Mouse (Mus musculus) layer of hippocampus, adult 9-10 months (tissue): ENCODE results near the gene Dok7.

ENCODE experiments used
- DNase-seq: peaks from one replicate; pipeline ENCODE4 v3.0.0; 2022; ENCODE audit warnings: low spot score

The Dok7 gene

DNA sequence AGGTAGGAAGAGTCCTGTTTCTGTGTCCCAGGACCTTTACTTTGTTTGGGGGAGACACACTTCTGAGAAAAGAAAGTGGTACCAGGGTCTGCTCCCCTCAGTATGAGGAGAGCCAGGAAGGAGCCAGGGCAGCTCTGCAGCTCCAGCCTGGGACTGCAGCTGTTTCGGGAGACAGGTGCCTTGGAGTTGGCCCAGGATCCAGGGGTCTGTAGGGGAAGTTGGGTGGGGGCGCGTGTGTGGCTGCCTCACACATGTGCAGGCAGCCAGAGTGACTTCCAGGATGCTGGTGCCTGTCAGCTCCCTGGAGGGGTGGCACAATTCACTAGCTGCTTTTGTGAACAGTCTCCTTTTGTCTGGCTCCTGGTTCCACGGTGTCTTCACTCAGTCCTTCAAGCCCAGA lies 1.0 kb downstream of the Dok7 start:
- DNase-seq: no peak

DNA sequence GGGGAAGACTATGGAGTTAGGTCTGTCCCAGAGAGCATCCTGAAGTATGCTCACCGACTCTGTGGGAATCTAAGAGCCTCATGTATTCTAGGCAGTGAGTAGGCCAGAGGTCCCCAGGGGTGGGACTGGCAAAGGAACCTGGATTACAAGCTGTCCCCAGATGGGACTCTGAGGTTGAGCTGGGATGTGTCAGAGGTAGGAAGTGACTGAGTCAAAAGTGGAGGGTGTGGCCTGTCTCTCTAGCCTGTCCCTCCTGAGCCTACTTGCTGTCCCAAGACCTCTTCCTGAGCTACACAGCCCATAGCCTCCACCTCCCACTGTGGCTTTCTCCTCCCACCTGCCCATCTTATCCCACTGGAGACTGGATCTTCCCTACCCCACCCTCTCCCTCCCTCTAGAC lies 1.6 kb downstream of the Dok7 start:
- DNase-seq: no peak

GRCm38 (mm10) chr5:35060098-35060497 lies 3.5 kb downstream of the Dok7 start:
- no peak for DNase-seq

GRCm38 (mm10) chr5:35069841-35070240 lies 13.3 kb downstream of the Dok7 start:
- DNase-seq: no peak

GRCm38 (mm10) chr5:35070314-35070713 lies 13.7 kb downstream of the Dok7 start:
- no peak for DNase-seq

GRCm38 (mm10) chr5:35070953-35071352 lies 14.4 kb downstream of the Dok7 start:
- no peak for DNase-seq

DNA sequence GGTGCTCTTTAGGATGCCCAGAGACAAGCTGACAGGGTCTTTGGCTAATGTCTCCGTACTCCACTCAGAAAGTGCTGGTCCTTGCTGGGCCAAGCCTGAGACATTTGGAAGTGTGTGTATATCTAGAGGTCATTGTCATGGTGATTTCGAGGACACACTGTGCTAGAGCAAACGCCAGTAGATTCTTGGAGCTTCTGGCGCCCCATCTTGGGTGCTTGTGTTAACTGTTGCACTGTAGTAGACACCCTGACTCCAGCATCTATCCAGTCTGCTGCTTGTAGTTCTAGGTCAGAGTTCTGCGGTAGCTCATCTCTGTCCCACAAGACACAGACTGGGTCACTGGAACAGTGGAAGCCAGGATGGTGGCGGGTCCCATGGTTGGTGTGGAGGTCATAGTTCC lies 15.3 kb downstream of the Dok7 start:
- no peak for DNase-seq

DNA sequence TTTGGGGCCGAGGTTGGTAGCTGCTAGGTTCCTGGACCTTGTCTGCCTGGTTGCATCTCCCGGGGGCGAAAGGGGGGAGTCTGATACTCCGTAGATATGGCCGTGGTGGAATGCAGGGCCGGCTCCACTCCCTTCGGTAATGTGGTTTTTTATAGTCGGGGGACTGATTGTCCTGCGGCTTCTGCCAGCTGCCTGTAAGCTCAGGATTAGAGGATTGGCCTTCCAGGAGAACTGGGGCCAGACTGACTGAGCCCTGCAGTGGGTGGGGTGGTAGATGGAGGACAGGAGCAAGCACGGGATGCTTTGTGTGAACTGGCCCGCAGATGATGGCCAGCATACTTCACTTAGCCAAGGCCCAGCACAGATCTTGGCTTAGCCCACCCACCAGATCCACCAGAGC lies 16.7 kb downstream of the Dok7 start:
- DNase-seq: no peak

- DNase-seq: no peak
Measured at GRCm38 (mm10) chr5:35073992-35074391, 17.4 kb downstream of the Dok7 start.

DNA sequence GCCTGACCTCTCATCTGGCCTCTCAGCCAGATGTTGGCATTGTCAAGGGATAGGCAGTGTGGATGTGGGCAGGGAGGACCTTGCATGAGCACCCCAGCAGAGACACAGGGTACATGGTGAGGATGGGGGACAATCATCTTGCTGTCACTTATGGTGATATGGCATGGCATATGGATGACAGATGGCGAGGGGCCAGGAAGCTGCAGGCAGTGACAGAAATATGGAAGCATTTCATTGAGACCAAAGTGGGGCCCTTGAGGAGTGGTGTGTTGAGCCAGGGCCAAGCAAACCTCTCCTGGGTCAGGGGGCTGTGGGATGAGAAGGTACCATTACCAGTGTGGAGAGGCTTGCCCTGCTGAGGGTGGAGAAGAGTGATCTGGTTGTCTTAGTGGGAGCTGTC lies 19.8 kb downstream of the Dok7 start:
- DNase-seq: no peak

DNA sequence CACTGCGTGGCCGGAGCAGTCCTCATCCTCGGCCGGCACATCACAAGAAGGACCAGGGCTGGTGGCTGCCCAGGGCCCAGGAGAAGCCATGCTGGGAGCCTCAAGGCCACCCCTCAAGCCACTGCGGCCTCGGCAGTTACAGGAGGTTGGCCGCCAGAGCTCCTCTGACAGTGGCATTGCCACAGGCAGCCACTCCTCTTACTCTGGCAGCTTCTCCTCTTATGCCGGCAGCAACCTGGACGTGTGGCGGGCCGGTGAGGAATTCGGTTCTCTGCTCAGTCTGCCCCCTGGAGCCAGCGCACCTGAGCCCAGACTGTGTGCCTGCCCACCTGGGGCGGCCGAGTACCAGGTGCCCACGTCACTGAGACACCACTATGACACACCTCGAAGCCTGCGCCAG lies 22.5 kb downstream of the Dok7 start:
- no peak for DNase-seq

GRCm38 (mm10) chr5:35084913-35085312 lies 28.3 kb downstream of the Dok7 start:
- no peak for DNase-seq

DNA sequence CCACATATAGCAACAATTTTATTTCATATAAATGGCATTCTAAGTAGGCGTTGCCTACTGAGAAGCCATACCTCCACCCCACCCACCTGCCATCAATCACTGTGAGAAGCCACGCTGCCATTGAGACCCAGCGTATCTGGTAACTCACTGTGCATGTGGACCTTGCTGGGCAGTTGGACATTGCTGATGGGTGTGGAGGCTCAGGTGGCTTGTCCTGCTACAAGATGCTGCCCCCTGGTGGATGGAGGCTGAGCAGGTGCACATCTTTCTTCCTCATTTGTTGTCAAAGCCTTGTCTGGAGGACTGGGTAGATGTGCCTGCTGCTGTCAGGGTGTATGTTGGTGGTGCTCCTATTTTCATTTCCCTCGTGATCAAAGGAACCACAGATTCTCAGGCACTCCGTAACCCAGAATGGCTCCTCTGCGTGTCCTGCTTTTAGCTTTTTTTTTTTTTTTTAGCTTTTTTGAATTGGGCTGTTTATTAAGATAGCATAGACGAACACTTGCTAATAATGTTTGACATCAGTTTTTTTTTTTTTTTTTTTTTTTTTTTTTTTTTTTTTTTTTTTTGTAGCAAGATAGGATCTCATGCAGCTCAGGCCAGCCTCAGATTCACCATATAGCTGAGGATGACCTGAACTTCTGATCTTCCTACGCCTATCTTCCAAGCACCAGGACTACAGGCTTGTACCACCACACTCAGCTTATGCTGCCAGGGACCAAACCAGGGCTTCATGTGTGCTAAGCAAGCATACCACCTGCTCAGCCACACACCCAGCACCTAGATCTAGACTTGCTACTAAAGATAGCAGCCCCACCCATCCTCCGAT lies 32.4 kb downstream of the Dok7 start:
- DNase-seq: peak; percentile 52

- DNase-seq: no peak
Measured at GRCm38 (mm10) chr5:35089614-35089963, 33.0 kb downstream of the Dok7 start.

DNA sequence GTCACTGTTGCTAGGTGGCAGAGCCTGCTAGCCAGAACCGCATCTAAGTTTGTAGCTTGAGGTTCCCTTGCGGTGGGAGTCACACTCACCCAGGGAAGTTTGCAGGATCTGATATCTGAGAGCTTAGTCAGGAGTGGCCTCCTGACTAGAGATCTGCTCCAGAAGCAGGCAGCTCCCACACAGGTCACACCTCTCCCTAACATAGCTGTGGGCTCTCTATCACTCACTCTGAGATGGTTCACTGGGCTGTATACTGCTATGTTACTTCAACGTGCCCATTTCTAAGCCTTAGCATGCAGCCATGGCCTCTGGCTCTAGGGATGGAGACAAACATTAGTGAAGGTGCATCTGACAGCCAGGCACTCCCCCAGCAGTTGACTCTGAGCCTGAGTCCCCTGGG lies 35.1 kb downstream of the Dok7 start:
- no peak for DNase-seq

DNA sequence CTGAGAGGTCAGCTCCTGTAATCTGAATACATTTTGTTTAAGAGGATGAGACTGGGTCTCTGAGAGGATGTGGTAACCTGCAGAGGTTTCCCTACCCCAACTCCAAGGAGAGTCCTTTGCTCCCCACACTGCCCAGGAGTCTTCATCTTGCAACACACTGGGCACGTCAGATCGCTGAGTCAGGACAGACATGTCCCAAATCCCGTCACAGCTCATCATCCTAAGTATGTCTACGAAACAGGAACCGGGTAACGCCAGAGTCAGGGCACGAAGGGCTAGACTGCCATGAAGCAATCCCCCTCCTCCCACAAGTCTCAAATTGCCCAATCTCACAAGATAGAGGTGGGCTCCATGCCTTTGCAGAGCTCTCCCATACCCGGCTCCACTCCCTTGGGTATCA lies 46.5 kb downstream of the Dok7 start:
- DNase-seq: no peak

- DNase-seq: no peak
Measured at GRCm38 (mm10) chr5:35103528-35103927, 47.0 kb downstream of the Dok7 start.

DNA sequence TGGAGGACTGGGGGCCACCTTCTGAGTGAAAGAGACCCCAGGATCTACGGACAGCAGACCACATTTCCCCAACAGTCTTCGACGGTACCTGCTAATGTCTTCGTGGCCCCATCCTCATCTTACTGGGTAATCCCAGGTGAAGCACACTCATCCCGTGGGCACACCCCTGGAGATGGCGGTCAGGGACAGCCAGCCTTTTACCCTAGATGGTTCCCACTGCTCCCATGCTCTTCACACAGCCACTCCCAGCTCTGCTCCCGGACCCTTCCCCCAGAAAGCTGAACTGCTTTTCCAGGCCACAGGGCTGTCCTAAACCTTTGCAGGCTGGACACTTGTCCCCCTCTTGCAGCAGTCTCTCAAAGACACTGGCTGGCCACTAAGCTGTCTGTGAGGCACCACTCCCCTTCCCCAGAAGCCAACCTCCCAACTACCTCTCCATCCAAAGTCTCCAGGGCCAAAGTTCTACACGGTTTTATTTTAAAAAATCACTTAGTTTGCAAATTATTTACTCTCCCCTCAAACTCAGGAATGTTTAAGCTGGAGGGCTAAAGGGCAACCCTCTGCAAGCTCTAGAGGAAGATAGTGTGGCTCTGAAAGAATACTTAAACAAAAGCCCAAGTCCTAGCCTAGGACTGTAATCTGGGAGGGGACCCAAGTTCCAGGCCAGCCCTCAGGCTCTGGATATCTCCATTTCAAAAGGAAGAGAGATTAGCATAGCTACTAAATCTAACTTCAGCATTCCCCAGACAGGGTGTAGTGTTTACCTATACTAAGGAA lies 47.8 kb downstream of the Dok7 start:
- no peak for DNase-seq

DNA sequence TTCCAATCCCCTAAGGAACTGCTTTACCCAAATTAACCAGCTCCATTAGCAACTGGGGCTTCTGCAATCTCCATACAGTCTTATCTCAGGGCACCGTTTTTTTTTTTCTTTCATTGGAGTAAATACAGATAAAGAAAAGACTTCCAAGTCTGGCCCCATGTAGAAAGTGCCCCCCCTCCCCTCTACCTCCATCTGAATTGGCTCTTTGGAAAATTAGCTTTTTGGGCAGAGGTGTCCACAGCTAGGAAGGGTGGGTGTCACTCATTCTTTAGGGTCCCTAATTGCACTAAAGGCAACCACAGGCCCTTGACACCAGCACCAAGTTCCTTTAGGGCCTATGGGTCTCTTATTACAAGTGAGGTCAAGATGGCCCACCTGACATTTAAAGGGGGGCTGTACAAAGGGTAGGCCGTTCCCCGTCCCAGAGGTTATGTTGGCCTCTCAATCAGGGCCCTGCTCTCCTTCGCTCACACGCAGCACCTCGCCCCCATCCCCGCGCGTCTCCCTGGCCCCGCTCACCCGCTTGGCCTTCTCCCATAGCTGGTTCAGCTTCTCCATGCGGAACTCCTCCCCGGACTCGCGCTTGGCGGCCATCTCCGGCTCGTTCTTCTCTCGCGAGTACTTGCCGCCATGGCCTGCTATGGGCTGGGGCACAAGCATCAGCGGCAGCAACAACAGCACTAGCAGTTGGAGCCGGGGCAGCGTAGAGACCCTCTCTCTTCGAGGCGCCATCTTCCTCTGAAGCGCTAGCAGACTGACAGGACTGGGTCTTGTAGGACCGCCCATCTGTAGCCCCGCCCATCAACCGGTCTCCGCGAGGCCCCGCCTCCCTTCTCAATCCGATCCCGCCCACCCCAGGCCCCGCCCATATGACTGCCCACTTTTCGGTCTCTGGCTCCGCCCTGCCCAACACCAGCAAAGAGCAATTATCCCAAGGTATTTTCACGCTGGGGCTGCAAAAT lies 48.7 kb downstream of the Dok7 start, which contains the start of gene Lrpap1:
Gene Lrpap1 (minus strand): TSS at position 807 of the 962 bp plus-strand sequence.
- DNase-seq: peak; percentile 79

DNA sequence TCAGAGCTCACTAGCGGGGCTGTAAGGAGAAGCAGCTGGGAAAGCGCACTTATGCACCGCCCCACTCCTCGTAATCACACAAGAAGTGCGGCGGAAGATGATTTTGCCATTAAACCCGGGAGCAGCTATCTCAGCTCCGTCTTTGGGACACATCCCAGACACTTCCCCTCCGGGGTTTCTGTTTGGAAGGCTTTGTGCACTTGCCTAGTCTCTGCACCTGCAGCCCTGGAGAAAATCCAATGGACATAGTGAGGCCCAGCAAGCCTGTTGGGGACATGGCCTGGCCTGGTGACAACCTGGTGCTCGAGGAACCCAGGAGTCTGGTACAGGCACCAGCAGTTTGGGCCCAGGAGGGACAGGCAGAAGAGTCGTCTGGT lies 49.3 kb downstream of the Dok7 start:
- DNase-seq: no peak

DNA sequence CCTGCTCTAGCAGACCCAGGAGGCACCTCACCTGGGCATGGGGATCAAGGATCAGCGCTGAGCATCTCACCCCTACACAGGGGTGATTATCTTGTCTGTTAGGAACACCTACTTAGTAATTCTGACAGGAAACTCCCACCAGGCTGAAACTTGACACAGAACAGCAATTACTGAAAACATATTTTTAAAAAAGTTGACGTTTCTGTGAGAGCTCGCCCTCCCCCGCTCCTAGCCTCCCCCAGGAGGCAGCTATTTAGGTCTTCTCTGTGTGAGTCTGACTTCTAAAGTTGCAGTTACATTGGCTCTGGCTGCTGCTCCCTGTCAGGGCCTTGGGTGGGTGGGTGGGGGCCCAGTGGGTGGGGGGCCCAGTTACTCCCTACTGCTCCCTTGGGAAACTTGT lies 55.9 kb downstream of the Dok7 start:
- DNase-seq: no peak

GRCm38 (mm10) chr5:35116002-35116401 lies 59.4 kb downstream of the Dok7 start:
- no peak for DNase-seq
